In the genomic region with DNA sequence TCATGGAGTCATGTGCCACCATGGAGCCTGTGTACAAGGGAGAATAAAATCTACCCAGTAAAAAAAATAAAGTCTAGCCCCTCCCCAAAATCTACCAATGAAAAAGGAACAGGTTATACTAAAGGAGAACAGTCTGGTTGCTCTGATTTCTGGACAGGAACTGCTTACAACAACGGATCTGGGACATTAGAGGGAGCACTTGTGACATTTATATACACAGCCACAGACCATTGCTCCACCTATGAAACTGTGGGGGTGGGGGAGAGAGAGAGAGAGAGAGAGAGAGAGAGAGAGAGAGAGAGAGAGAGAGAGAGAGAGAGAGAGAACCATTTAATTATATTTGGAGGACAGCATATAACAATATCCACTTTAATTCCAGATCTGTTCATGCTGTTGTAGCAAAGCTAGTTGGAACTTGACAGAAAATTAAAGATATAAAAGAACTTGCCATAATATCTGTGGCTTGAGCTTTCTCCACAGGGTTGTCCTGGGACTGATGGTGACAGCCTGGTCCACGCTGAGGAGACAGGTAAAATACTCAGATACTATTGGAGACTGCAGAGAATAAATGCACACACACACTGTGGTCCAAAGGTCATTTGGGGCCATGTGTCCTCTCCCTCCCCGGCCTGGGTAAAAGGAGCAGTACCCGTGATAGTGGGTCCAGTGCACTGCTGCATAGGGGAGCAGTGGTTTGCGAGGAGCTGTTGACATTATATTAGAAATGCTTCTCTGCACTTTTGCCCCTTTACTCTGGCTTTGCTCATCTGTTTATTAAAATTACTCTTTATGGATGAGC, we compare ENCODE assay signal across 31 mouse cellular contexts. TPM values are rescaled to one million over a fixed set of nuclear protein-coding genes. Genes with fewer than 3 reads are reported as not detected.
DNase-seq lines count a peak whose midpoint lies in the region; ATAC-seq and TF ChIP-seq lines count a peak whose summit lies in the region.
"Not testable (repeated sequence)": the region's sequence is repeated elsewhere in the genome, so short reads cannot be mapped to it uniquely, and the experiment has no call there.
"Had no signal": no experiment of that assay in that cellular context is flagged by ENCODE, and none has a peak within 500 bp of the region (broad histone marks: within the 10 kb centered on the region; RNA-seq: fewer than 3 reads in every experiment).

No protein-coding gene starts in this region.

- not testable (repeated sequence) for H3K4me1 ChIP-seq in hindbrain, postnatal 0 days (ENCODE audit: insufficient read depth, low read length); intestine, embryonic 16.5 days (ENCODE audit: control insufficient read depth, insufficient read depth, low read length); midbrain, embryonic 14.5 days (ENCODE audit: control insufficient read depth, insufficient read depth, low read length); midbrain, postnatal 0 days (ENCODE audit: insufficient read depth, low read length); stomach, postnatal 0 days (replicated peaks; ENCODE audit: control insufficient read depth, insufficient read depth)

- H3K27me3 ChIP-seq in hindbrain, postnatal 0 days (ENCODE audit: insufficient read depth, low read length); intestine, embryonic 16.5 days (replicated peaks; ENCODE audit: control insufficient read depth, insufficient read depth, low read length); midbrain, embryonic 14.5 days (ENCODE audit: control insufficient read depth, insufficient read depth, low read length); midbrain, postnatal 0 days (ENCODE audit: insufficient read depth, low read length); stomach, postnatal 0 days (ENCODE audit: control insufficient read depth, insufficient read depth, low read length): not testable (repeated sequence)

- WGBS in hindbrain, postnatal 0 days, result 71% methylated on average over 5 of the region's 5 CpGs
- WGBS in intestine, embryonic 16.5 days, result 56% methylated on average over 5 of the region's 5 CpGs
- 82% methylated on average over 5 of the region's 5 CpGs for whole genome bisulfite sequencing in midbrain, embryonic 14.5 days
- 85% methylated on average over 4 of the region's 5 CpGs for WGBS in midbrain, postnatal 0 days
- 41% methylated on average over 5 of the region's 5 CpGs for WGBS in stomach, postnatal 0 days

- not testable (repeated sequence) for TF ChIP-seq POLR2A in brain, embryonic 14.5 days (IDR thresholded peaks at IDR 0.05; ENCODE audit: borderline replicate concordance, extremely low read depth, insufficient read depth, insufficient read length, poor library complexity, severe bottlenecking)

- H3K9ac ChIP-seq in hindbrain, postnatal 0 days (replicated peaks; ENCODE audit: low read length); intestine, embryonic 16.5 days (ENCODE audit: low read depth, low read length); midbrain, embryonic 14.5 days (replicated peaks; ENCODE audit: low read length); midbrain, postnatal 0 days (replicated peaks; ENCODE audit: low read length, poor library complexity, severe bottlenecking); stomach, postnatal 0 days (ENCODE audit: low read length): not testable (repeated sequence)

- not testable (repeated sequence) for H3K4me3 ChIP-seq in hindbrain, postnatal 0 days (ENCODE audit: low read length); intestine, embryonic 16.5 days (ENCODE audit: low read length); midbrain, embryonic 14.5 days (replicated peaks; ENCODE audit: low read depth, low read length); midbrain, postnatal 0 days (ENCODE audit: low read depth, low read length); stomach, postnatal 0 days (ENCODE audit: low read depth, low read length)

- not testable (repeated sequence) for H3K4me2 ChIP-seq in hindbrain, postnatal 0 days (ENCODE audit: low read depth, low read length); intestine, embryonic 16.5 days (ENCODE audit: low read depth, low read length); midbrain, embryonic 14.5 days (ENCODE audit: low read length); midbrain, postnatal 0 days (ENCODE audit: low read depth, low read length, poor library complexity, severe bottlenecking); stomach, postnatal 0 days (replicated peaks; ENCODE audit: low read depth)

- not testable (repeated sequence) for H3K27ac ChIP-seq in hindbrain, postnatal 0 days; intestine, embryonic 16.5 days (ENCODE audit: low read length); midbrain, embryonic 14.5 days (replicated peaks; ENCODE audit: low read depth, low read length); midbrain, postnatal 0 days (ENCODE audit: low read depth, low read length); stomach, postnatal 0 days (replicated peaks)

- TF ChIP-seq CTCF in brain, embryonic 14.5 days (IDR thresholded peaks at IDR 0.05; ENCODE audit: borderline replicate concordance, extremely low read depth, insufficient read depth, insufficient read length), result not testable (repeated sequence)
- peak; percentile 24 for TF ChIP-seq CTCF in hindbrain, postnatal 0 days (IDR thresholded peaks at IDR 0.05; ENCODE audit: low read depth)
- peak; percentile 31; the same call in 1 of the 2 replicates for TF ChIP-seq CTCF in midbrain, postnatal 0 days (IDR thresholded peaks at IDR 0.05)
- peak; percentile 26 for TF ChIP-seq CTCF in stomach, postnatal 0 days (IDR thresholded peaks at IDR 0.05; ENCODE audit: low read depth)

- H3K9me3 ChIP-seq in hindbrain, postnatal 0 days (ENCODE audit: low read length); intestine, embryonic 16.5 days (ENCODE audit: control insufficient read depth, low read length); midbrain, embryonic 14.5 days (ENCODE audit: control insufficient read depth, low read length); midbrain, postnatal 0 days (ENCODE audit: low read length); stomach, postnatal 0 days (ENCODE audit: control insufficient read depth, low read length): not testable (repeated sequence)

- peak; percentile 68; the same call in 1 of the 2 replicates for ATAC-seq in hindbrain, postnatal 0 days
- ATAC-seq in intestine, embryonic 16.5 days, result peak; percentile 74
- not testable (repeated sequence) for ATAC-seq in midbrain, embryonic 14.5 days (ENCODE audit: low FRiP score, low TSS enrichment); stomach, postnatal 0 days (ENCODE audit: low FRiP score, low TSS enrichment)
- ATAC-seq in midbrain, postnatal 0 days (ENCODE audit: low FRiP score), result peak; percentile 65

- DNase-seq in brain, embryonic 14.5 days (ENCODE audit: low read depth), result peak; percentile 0
- peak; percentile 2 for DNase-seq in embryo, embryonic 11 days
- peak; percentile 5 for DNase-seq in hindbrain, postnatal 0 days (ENCODE audit: low spot score)
- peak; percentile 4 for DNase-seq in midbrain, embryonic 14.5 days
- DNase-seq in midbrain, postnatal 0 days (ENCODE audit: low spot score), result peak; percentile 14
- DNase-seq in stomach, postnatal 0 days (ENCODE audit: low spot score), result not testable (repeated sequence)

- not testable (repeated sequence) for TF ChIP-seq EP300 in stomach, postnatal 0 days (optimal IDR thresholded peaks at IDR 0.05)

- H3K36me3 ChIP-seq in hindbrain, postnatal 0 days (ENCODE audit: insufficient read depth, low read length); intestine, embryonic 16.5 days (ENCODE audit: control insufficient read depth, insufficient read depth, low read length); midbrain, embryonic 14.5 days (ENCODE audit: control insufficient read depth, insufficient read depth, low read length); midbrain, postnatal 0 days (ENCODE audit: insufficient read depth, low read length); stomach, postnatal 0 days (ENCODE audit: control insufficient read depth, insufficient read depth, low read length): not testable (repeated sequence)

RNA-seq across cellular contexts. Expression of a gene that starts 31.1 kb away (rescaled TPM):
- not detected in 2 replicates for polyA plus RNA-seq in brain, embryonic 14.5 days (2012; rRNA removed)
- not detected in 2 replicates for total RNA-seq in hindbrain, postnatal 0 days (2014; rRNA removed)
- not detected in 2 replicates for polyA plus RNA-seq in hindbrain, postnatal 0 days (2015; fragmentation: Nextera tagmentation; extraction: Ambion mirVana)
- polyA plus RNA-seq in intestine, embryonic 16.5 days (2015; fragmentation: Nextera tagmentation; extraction: Ambion mirVana), result not detected in 2 replicates
- polyA plus RNA-seq in midbrain, embryonic 14.5 days (2014; fragmentation: Nextera tagmentation; extraction: Ambion mirVana), result not detected in 2 replicates
- not detected in 2 replicates for total RNA-seq in midbrain, postnatal 0 days (2014; rRNA removed)
- polyA plus RNA-seq in midbrain, postnatal 0 days (2015; fragmentation: Nextera tagmentation; extraction: Ambion mirVana), result not detected in 2 replicates
- not detected in 2 replicates for polyA plus RNA-seq in stomach, postnatal 0 days (2015; fragmentation: Nextera tagmentation; extraction: Ambion mirVana)
- total RNA-seq: adrenal gland, adult 8-10 months; adrenal gland, postnatal 25 days; common myeloid progenitor, adult 5-6 weeks; ES-E14; gastrocnemius, adult 18-20 months; gastrocnemius, postnatal 10 days; gastrocnemius, postnatal 36 days; granulocyte monocyte progenitor cell, adult 5-6 weeks; heart, adult 2 months; heart, postnatal 14 days; heart, postnatal 4 days had no signal
- polyA plus RNA-seq: activated CD4-positive, CD25-positive, alpha-beta regulatory T cell, adult 4 months; C2C12; CD4-positive, CD25-positive, alpha-beta regulatory T cell, adult 4 months; cerebellum, adult 2 months; embryonic facial prominence, embryonic 12.5 days; embryonic facial prominence, embryonic 15.5 days; forebrain, embryonic 11.5 days; forebrain, embryonic 15.5 days; heart, adult 2 months; heart, embryonic 10.5 days; heart, embryonic 13.5 days; heart, embryonic 16.5 days; hindbrain, embryonic 11.5 days; hindbrain, embryonic 14.5 days had no signal

RNA-seq across cellular contexts. Expression of a gene that starts 47.1 kb away (rescaled TPM):
- polyA plus RNA-seq in brain, embryonic 14.5 days (2012; rRNA removed), result not detected in 2 replicates
- total RNA-seq in hindbrain, postnatal 0 days (2014; rRNA removed), result not detected in 2 replicates
- not detected in 2 replicates for polyA plus RNA-seq in hindbrain, postnatal 0 days (2015; fragmentation: Nextera tagmentation; extraction: Ambion mirVana)
- polyA plus RNA-seq in intestine, embryonic 16.5 days (2015; fragmentation: Nextera tagmentation; extraction: Ambion mirVana), result not detected in 2 replicates
- polyA plus RNA-seq in midbrain, embryonic 14.5 days (2014; fragmentation: Nextera tagmentation; extraction: Ambion mirVana), result not detected in 2 replicates
- total RNA-seq in midbrain, postnatal 0 days (2014; rRNA removed), result not detected in 2 replicates
- not detected in 2 replicates for polyA plus RNA-seq in midbrain, postnatal 0 days (2015; fragmentation: Nextera tagmentation; extraction: Ambion mirVana)
- not detected in 2 replicates for polyA plus RNA-seq in stomach, postnatal 0 days (2015; fragmentation: Nextera tagmentation; extraction: Ambion mirVana)
- total RNA-seq: adrenal gland, adult 8-10 months; adrenal gland, postnatal 25 days; common myeloid progenitor, adult 5-6 weeks; ES-E14; gastrocnemius, adult 18-20 months; gastrocnemius, postnatal 10 days; gastrocnemius, postnatal 36 days; granulocyte monocyte progenitor cell, adult 5-6 weeks; heart, adult 2 months; heart, postnatal 14 days; heart, postnatal 4 days had no signal
- polyA plus RNA-seq: activated CD4-positive, CD25-positive, alpha-beta regulatory T cell, adult 4 months; C2C12; CD4-positive, CD25-positive, alpha-beta regulatory T cell, adult 4 months; cerebellum, adult 2 months; embryonic facial prominence, embryonic 12.5 days; embryonic facial prominence, embryonic 15.5 days; forebrain, embryonic 11.5 days; forebrain, embryonic 15.5 days; heart, adult 2 months; heart, embryonic 10.5 days; heart, embryonic 13.5 days; heart, embryonic 16.5 days; hindbrain, embryonic 11.5 days; hindbrain, embryonic 14.5 days had no signal

RNA-seq across cellular contexts. Expression of a gene that starts 52.5 kb away (rescaled TPM):
- not detected in 2 replicates for polyA plus RNA-seq in brain, embryonic 14.5 days (2012; rRNA removed)
- total RNA-seq in hindbrain, postnatal 0 days (2014; rRNA removed), result not detected in 2 replicates
- not detected in 2 replicates for polyA plus RNA-seq in hindbrain, postnatal 0 days (2015; fragmentation: Nextera tagmentation; extraction: Ambion mirVana)
- not detected in 2 replicates for polyA plus RNA-seq in intestine, embryonic 16.5 days (2015; fragmentation: Nextera tagmentation; extraction: Ambion mirVana)
- not detected in 2 replicates for polyA plus RNA-seq in midbrain, embryonic 14.5 days (2014; fragmentation: Nextera tagmentation; extraction: Ambion mirVana)
- not detected in 2 replicates for total RNA-seq in midbrain, postnatal 0 days (2014; rRNA removed)
- not detected in 2 replicates for polyA plus RNA-seq in midbrain, postnatal 0 days (2015; fragmentation: Nextera tagmentation; extraction: Ambion mirVana)
- polyA plus RNA-seq in stomach, postnatal 0 days (2015; fragmentation: Nextera tagmentation; extraction: Ambion mirVana), result 0.04 TPM in 1 of 2 replicates, not detected in the other
- total RNA-seq: adrenal gland, adult 8-10 months; adrenal gland, postnatal 25 days; common myeloid progenitor, adult 5-6 weeks; ES-E14; gastrocnemius, adult 18-20 months; gastrocnemius, postnatal 10 days; gastrocnemius, postnatal 36 days; granulocyte monocyte progenitor cell, adult 5-6 weeks; heart, adult 2 months; heart, postnatal 14 days; heart, postnatal 4 days had no signal
- polyA plus RNA-seq: activated CD4-positive, CD25-positive, alpha-beta regulatory T cell, adult 4 months; C2C12; CD4-positive, CD25-positive, alpha-beta regulatory T cell, adult 4 months; cerebellum, adult 2 months; embryonic facial prominence, embryonic 12.5 days; embryonic facial prominence, embryonic 15.5 days; forebrain, embryonic 11.5 days; forebrain, embryonic 15.5 days; heart, adult 2 months; heart, embryonic 10.5 days; heart, embryonic 13.5 days; heart, embryonic 16.5 days; hindbrain, embryonic 11.5 days; hindbrain, embryonic 14.5 days had no signal

RNA-seq across cellular contexts. Expression of a gene that starts 54.2 kb away (rescaled TPM):
- polyA plus RNA-seq in brain, embryonic 14.5 days (2012; rRNA removed), result not detected in 2 replicates
- not detected in 2 replicates for total RNA-seq in hindbrain, postnatal 0 days (2014; rRNA removed)
- not detected in 2 replicates for polyA plus RNA-seq in hindbrain, postnatal 0 days (2015; fragmentation: Nextera tagmentation; extraction: Ambion mirVana)
- polyA plus RNA-seq in intestine, embryonic 16.5 days (2015; fragmentation: Nextera tagmentation; extraction: Ambion mirVana), result not detected in 2 replicates
- polyA plus RNA-seq in midbrain, embryonic 14.5 days (2014; fragmentation: Nextera tagmentation; extraction: Ambion mirVana), result not detected in 2 replicates
- not detected in 2 replicates for total RNA-seq in midbrain, postnatal 0 days (2014; rRNA removed)
- not detected in 2 replicates for polyA plus RNA-seq in midbrain, postnatal 0 days (2015; fragmentation: Nextera tagmentation; extraction: Ambion mirVana)
- polyA plus RNA-seq in stomach, postnatal 0 days (2015; fragmentation: Nextera tagmentation; extraction: Ambion mirVana), result not detected in 2 replicates
- total RNA-seq: adrenal gland, adult 8-10 months; adrenal gland, postnatal 25 days; common myeloid progenitor, adult 5-6 weeks; ES-E14; gastrocnemius, adult 18-20 months; gastrocnemius, postnatal 10 days; gastrocnemius, postnatal 36 days; granulocyte monocyte progenitor cell, adult 5-6 weeks; heart, adult 2 months; heart, postnatal 14 days; heart, postnatal 4 days had no signal
- polyA plus RNA-seq: activated CD4-positive, CD25-positive, alpha-beta regulatory T cell, adult 4 months; C2C12; CD4-positive, CD25-positive, alpha-beta regulatory T cell, adult 4 months; cerebellum, adult 2 months; embryonic facial prominence, embryonic 12.5 days; embryonic facial prominence, embryonic 15.5 days; forebrain, embryonic 11.5 days; forebrain, embryonic 15.5 days; heart, adult 2 months; heart, embryonic 10.5 days; heart, embryonic 13.5 days; heart, embryonic 16.5 days; hindbrain, embryonic 11.5 days; hindbrain, embryonic 14.5 days had no signal
